Mouse (Mus musculus) spleen, adult 12 weeks (tissue): ENCODE data around the gene Cxcl1.

Experiments used
- DNase-seq: peaks from one replicate; pipeline ENCODE4 v3.0.0; 2022; ENCODE audit warnings: low spot score

Cxcl1 gene

DNA sequence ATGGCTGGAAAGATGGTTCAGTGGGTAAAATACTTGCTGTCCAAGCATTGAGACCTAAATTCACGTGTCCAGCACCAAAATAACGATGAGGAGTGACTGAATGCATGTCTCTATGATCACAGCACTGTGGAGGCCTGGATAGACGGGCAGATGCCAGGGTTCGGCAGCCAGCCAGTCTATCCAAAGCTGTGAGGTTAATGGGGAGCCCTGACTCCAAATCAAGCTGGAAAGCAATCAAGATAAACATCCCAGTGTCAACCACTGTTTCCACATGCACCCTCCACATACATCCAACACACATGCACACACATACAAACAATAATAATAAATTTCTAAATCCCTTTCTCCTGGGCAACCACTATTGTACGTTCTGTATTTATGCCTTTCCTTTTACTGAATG lies 2.4 kb upstream of the Cxcl1 start:
- no peak for DNase-seq

DNA sequence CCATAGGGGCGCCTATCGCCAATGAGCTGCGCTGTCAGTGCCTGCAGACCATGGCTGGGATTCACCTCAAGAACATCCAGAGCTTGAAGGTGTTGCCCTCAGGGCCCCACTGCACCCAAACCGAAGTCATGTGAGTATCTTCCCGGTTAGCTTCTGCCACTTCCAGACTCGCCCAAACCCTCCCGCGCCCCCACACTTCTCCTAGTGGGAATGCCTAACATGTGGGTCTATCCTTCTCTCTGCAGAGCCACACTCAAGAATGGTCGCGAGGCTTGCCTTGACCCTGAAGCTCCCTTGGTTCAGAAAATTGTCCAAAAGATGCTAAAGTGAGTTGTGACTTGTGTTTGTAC lies 398 bp downstream of the Cxcl1 start:
- no peak for DNase-seq

GRCm38 (mm10) chr5:90894231-90894630 lies 3.2 kb downstream of the Cxcl1 start:
- no peak for DNase-seq

GRCm38 (mm10) chr5:90897429-90897828 lies 6.4 kb downstream of the Cxcl1 start:
- no peak for DNase-seq

GRCm38 (mm10) chr5:90899308-90899707 lies 8.3 kb downstream of the Cxcl1 start:
- DNase-seq = no peak

DNA sequence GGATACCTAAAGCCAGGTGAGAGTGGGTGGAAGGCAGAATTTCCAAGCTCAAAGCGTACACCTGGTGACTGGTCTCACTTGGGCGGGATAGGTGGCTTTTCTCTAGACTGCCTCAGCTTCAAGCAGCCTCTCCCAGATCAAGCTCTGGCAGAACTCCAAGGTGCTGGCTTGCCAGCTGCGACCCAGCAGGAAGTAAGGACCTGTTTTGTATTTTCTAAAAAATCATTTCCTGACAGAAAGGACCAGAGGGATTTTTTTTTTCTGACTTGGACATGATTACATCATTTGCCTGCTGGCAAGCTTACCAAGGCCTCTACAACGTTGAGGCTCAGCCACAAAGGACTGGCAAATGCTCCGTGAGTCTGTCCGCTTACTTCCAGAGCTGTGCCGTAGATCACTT lies 9.1 kb downstream of the Cxcl1 start:
- no peak for DNase-seq

DNA sequence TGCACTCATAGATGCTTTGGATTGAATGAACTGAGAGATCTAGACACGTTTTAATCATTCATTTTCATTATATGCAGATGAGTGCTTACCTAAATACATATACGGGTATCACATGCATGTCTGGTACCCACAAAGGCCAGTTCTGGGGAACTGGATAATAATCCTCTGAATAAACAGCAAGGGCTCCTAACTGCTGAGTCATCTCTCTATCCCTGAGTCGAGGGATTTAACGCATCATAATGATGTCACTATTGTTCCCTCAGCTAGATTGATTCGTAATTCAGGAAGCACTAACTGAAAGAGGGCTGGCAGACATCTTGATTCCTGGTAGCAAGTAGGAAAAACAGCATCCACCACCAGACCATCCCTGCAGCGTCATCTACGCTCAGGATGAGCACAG lies 9.6 kb downstream of the Cxcl1 start:
- DNase-seq = no peak

GRCm38 (mm10) chr5:90902380-90903260 lies 11.6 kb downstream of the Cxcl1 start:
- DNase-seq = no peak

DNA sequence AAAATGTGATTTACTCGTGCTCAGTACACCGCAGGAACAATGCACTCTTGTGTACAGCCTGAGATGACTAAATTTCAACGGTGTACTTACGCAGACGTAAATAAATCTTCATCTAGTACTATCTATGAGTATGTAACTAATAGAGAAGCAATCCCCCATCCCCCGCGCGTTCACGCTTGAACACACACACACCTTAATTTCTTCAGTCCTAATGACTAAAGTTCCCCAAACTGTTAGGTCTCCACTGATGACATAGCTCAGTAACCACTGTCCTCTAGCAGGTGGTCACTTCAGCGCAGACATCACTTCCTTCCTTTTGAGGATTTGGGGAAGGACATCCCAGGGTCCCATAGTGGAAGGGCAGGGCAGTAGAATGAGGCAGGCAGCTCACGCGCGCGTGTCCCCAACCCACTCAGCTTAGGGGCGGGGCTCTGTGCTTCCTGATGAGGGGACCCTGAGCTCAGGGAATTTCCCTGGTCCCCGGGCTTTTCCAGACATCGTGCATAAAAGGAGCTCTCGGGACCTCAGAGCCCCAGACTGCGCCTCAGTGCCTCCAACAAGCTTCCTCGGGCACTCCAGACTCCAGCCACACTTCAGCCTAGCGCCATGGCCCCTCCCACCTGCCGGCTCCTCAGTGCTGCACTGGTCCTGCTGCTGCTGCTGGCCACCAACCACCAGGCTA lies 12.4 kb downstream of the Cxcl1 start, which contains the start of gene Cxcl2:
Gene Cxcl2, plus strand, starts transcription at position 533 of the 682 bp plus-strand sequence.
- DNase-seq = no peak

DNA sequence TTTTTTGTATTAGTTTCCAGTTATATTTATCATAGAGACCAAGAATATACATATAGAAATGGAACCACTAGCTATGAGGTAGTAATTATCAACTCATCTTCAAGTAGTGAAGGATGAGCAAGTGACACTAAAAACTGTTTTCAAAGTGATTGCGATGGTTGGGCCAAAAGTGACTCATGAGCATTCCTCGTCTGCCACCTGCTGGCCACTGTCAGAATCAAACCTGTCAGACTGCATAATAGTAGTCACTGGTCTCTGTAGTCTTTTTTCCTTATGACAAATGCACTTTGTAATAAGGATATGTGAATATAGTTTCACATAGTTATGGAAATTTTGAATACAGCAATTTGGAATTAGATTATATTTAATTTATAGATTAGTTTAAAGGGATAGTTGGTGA lies 17.9 kb downstream of the Cxcl1 start:
- DNase-seq = no peak

GRCm38 (mm10) chr5:90919495-90919894 lies 28.5 kb downstream of the Cxcl1 start:
- DNase-seq = no peak

GRCm38 (mm10) chr5:90922958-90923357 lies 31.9 kb downstream of the Cxcl1 start:
- DNase-seq = no peak

DNA sequence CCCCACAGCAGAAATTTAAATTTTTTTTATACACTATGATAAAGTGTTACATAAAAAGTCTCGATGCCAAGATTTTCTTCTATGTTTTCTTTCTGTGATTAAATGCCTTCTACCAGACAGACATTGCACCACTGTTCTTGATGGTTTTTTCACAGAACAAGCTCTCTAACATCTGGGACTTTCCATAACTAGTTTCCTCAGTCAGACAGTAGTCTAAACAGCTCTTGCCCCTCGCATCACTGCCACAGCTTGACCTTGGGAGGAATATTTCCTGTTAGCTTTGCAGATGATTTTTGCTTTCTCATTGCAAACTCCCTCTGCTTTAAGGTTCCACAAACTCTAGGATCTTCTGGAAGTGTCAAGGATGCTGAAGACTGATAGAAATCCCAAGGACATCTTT lies 39.5 kb downstream of the Cxcl1 start:
- no peak for DNase-seq

DNA sequence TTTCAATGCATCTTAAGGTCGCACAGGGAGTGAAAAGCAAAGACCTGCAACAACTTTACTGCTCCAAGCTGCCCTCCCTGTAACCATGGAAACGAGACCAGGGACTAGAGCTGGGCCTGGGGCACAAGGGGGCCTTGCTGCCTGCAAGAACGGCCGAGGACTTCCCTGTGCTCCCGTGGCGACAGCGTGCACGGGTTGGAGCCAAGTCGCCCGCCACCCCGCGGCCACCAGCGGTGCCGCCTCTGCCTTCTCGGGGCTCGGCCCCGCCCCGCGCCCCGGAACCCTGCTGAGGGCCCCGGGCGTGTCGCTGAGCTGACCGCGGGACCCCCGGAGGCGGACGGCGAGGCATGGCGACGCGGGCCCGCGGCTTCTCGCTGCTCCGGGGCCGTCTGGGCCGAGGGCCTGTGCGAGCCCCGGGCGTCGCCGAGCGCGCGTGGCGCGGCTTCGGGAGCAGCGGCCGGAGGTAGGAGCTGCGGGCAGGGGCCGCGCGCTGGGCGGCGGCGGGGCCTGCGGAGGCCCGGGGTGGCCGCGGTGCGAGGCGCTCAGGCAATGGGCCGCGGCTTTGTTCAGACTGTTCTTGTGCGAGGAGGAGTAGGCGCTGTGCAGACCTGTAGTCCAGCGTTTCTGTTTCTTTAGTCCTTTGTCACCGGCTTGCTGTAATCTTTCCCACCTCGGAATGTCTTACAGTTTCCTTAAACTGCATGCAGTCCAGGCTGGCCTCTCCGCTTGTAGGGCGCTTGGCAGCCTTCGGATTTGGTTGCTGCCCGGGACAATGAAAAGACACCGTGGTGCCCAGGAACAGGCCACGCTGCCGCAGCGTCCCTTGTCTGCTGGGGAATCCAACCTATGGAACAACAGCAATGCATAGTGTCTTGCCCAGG lies 40.2 kb downstream of the Cxcl1 start, which contains the start of gene Mthfd2l:
Gene Mthfd2l, plus strand, starts transcription at position 147 of the 881 bp plus-strand sequence.
- peak; percentile 67 for DNase-seq

DNA sequence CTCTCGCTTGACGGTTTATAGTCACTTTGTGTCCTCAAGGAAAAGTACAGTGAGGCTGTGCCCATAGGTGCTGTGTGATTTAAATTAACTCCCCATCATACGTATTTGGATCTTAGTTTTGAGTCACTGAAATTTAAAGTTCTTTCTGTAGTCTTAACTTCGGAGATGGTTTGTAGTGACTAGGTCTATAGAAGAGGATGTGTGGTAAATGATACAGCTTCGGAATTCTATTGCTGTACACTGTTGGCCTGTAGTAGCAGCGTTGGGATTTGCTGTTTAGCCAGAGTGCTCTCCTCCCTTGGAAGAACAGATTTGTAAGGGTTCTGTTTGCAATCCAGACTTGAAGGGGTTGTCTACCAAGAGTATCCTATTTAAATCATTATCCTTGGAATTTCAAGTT lies 40.9 kb downstream of the Cxcl1 start:
- no peak for DNase-seq

DNA sequence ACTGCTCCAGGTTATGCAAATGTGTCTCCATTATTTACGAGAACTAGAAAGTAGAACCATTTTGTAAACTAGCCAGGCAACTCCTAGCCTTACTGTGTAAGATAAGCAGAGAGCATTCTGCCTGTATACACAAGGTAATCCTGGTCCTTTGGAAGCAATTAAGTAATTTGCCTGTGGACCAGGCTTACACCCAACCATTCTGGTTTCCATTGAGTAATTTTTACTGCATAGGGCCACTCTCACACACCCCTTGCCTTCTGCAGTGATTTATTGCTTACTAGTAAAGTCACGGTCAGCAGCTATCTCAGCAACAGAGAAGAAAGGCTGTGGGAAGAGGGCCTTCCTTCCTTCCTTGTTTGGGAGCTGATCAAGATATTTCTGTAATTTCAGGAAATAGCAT lies 45.7 kb downstream of the Cxcl1 start:
- no peak for DNase-seq
